Mouse (Mus musculus) large intestine, adult 2 months (tissue): ENCODE measurements around the gene Izumo1r. TPM values are rescaled to one million over a fixed set of nuclear protein-coding genes. Genes with fewer than 3 reads are reported as not detected.

Source experiments
- DNase-seq: peaks from one replicate; pipeline ENCODE4 v3.0.0-alpha.2; 2012; ENCODE audit warnings: low read depth, low spot score
- WGBS: fragments of 180-500 bp; shearing (Covaris S2); methylation state at CpG from one replicate; pipeline ENCODE4 v1.1.7; 2018; 5-methylcytosine and 5-hydroxymethylcytosine counted together
- polyA plus RNA-seq: library from polyadenylated mRNA; depleted of rRNA; stranded (reverse); fragments of >200 nt; gene quantifications from 2 replicates; pipeline ENCODE4 v1.2.3, GENCODE M21; 2012; rRNA removed

The Izumo1r gene
- 4.8 and 7.4 TPM in 2 replicates for polyA plus RNA-seq

- DNase-seq, result no peak
- WGBS, result 57% methylated on average over 11 of the region's 11 CpGs
Measured at GRCm38 (mm10) chr9:14903581-14904378, at the start of gene Izumo1r. TSS of gene Izumo1r (minus strand) at chr9:14903949.

GRCm38 (mm10) chr9:14951072-14951471 is 47.3 kb upstream of the Izumo1r start:
- WGBS, result 77% methylated on average over 5 of the region's 5 CpGs

DNA sequence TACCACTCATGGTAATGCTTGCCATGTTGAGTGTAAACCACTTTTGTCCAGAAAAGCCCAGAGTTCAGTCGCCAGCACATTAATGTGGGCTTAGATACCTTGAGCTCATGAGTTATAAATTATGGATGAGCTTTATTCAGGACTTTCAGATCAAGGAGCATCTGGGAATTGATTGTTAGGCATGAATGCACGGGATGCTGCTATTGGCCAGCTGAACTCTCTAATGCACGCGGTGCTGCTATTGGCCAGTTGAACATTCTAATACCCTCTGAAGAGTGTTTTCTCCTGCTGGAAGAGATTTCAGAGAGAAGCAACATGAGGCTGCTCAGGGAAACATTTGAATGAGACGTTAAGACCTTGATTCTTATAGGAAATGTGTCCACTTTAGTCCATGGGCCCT is 45.1 kb upstream of the Izumo1r start:
- WGBS, result 88% methylated on average over 5 of the region's 5 CpGs
- DNase-seq, result no peak

More at GRCm38 (mm10) chr9:14951072-14951471, 47.3 kb upstream of the Izumo1r start:
- no peak for DNase-seq

- 62% methylated on average over 4 of the region's 4 CpGs for WGBS
- DNase-seq, result no peak
Measured at GRCm38 (mm10) chr9:14946677-14947076, 42.9 kb upstream of the Izumo1r start.

DNA sequence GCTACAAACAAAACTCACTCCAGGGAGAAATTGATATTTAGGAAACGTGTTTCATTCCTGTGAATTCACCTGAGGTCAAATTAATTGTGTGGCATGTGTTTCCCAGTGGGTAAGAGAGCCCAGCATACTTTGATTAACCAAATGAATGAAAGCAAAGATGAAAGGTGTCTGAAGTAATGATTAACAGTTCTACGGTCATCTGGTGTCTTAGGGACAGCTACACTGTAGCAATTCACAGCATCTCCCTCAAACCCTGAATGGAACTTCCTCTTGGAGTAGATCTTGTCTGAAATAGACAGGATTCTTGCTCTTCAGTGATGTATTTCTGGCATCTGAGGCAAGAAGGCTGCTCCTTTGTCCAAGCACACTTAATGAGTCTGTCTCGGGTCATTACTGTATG is 42.2 kb upstream of the Izumo1r start:
- 36% methylated on average over 3 of the region's 3 CpGs for WGBS
- no peak for DNase-seq

DNA sequence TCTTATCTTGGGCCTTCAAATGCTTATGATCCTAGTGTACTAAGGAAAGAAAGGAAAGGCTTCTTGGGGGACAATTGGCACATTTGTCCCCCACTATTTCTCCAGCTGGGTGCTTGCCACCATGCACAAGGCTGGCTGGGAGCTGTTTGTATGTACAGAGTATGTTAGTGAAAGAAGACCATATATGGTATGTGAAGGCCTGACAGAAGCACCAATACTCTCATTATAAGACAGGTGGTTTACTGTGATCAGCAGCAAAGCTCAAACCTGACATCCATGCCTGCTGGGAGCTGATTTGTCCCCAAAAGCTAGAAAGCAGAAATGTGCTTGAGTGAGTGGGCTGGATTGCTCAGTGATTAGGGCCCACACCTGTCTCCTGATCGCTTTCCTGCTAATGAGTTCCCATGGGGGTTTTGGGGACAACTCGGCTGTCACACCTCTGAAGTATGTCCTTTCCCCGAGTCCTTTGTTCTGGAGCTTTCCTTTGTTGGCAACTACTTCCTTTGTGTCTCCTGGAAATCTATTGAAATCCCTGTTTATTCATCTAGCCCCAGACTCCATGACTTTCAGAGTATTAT is 38.5 kb upstream of the Izumo1r start:
- WGBS, result 58% methylated on average over 3 of the region's 3 CpGs
- DNase-seq, result no peak

GRCm38 (mm10) chr9:14939610-14940009 is 35.9 kb upstream of the Izumo1r start:
- DNase-seq, result no peak
- WGBS, result 72% methylated on average over 3 of the region's 3 CpGs

DNA sequence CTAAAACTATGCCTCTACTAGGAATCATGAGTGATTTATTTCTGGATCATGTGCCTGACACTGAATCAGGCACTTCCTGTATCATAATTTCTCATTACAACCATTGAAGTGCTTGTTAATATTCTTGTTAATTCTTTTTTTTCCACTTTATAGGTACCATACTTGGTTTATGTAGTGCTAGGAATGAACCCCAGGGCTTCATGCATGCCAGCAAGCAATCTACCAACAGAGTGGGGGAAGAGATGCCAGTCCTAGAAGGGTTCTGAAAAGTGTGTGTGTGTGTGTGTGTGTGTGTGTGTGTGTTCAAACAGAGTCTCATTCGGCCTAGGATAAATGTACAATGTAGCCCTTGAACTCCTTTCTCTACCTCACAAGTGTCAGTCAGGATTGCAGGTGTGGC is 33.6 kb upstream of the Izumo1r start:
- no peak for DNase-seq
- 48% methylated on average over 1 of the region's 1 CpGs for WGBS

DNA sequence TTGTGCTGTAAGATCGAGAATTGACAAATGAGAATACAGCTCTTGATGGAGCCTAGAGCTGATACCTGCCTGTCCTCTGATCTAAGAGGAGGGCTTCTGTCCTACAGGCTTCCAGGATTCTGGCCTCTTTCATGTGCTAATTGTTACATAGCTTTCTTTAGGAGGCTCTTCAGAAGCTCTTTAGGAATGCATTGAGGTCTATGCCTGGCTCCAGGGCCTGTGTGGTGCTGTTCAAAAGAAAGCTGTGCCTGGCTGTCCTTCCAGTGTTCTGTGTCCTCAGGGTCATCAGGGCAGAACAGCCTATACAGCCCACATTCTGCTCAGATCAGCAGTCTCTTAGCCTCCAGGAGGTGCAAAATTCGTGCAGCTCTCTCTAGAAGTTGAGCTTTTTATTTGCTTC is 31.1 kb upstream of the Izumo1r start:
- DNase-seq, result no peak
- WGBS, result 76% methylated on average over 2 of the region's 2 CpGs

GRCm38 (mm10) chr9:14931943-14932342 is 28.2 kb upstream of the Izumo1r start:
- 46% methylated on average over 7 of the region's 7 CpGs for WGBS
- DNase-seq, result no peak

DNA sequence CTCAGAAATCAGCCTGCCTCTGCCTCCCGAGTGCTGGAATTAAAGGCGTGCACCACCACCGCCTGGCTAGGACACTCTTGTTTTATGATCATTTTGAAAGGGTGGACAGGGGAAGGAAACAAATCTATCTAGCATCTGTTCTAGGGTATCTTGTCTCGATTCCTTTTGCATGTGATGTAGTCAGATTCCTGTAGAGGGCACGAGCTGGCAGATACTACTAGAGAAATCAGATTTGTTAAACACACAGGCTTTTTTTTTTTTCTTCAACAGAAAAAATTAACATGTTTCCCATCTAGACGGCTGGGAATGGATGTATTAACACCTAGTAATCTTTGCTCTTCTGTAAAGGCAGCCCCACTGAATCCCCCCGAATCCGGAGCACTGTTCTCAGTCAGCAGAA is 27.5 kb upstream of the Izumo1r start:
- DNase-seq, result no peak
- WGBS, result 74% methylated on average over 8 of the region's 8 CpGs

DNA sequence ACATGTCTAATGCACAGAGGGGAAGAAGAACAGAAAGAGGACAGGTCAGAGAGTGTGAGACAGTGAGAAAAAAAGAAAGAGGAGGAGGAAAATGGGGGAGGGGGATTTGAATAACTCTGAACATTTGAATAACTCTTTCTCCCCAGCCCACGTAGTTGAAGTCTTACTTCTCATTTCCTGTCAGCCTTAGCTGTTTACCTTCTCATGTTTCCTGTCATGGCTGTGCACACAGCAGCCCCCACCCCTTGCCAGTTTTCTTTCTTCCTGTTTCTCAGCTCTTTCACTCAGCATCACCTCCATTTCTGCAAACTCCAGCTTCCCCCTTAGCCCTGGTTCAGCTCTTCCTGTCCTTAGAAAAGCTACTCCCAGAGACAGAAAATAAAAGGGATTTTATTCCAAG is 22.8 kb upstream of the Izumo1r start:
- no peak for DNase-seq
- 28% methylated on average over 1 of the region's 1 CpGs for WGBS

- WGBS, result 60% methylated on average over 4 of the region's 4 CpGs
- no peak for DNase-seq
Measured at GRCm38 (mm10) chr9:14923625-14924024, 19.9 kb upstream of the Izumo1r start.

GRCm38 (mm10) chr9:14921971-14922560 is 18.3 kb upstream of the Izumo1r start:
- no peak for DNase-seq
- WGBS, result 53% methylated on average over 1 of the region's 1 CpGs

DNA sequence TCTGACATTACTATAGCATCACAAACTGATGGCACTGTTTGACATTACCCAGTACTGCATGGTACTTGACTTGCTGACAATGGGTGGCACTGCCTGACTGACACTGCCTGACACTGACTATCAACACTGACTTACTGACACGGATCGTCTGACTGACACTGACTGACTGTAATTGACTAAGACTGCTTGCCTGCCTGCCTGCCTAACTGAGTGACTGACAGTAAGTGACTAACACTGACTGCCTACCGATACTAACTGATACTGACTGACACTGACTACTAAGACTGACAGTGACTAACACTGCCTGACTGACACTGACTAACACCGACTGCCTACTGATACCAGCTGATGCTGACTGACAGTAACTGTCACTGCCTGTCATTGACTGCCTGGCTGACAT is 17.5 kb upstream of the Izumo1r start:
- WGBS, result 79% methylated on average over 4 of the region's 4 CpGs

DNA sequence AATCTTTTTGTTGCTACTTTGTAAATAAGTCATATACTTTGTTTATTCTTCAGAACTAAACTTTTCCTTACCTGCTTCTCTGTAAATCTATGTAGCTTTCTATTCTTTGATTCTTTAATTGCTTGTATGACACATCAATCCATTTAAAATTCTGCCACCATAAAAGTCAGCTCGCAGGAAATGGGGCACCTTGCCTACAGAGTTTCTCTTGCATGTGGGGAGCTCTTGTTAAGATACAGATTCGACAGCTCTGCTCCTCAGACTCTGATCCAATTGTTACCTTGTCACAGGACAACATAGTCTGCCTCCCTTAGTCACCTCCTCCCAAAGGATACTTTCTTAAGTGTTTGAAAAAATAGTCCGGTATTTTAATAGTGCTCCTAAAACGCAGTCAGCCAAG is 16.9 kb upstream of the Izumo1r start:
- WGBS, result 61% methylated on average over 4 of the region's 4 CpGs
- no peak for DNase-seq

More for the DNA sequence above, 17.5 kb upstream of the Izumo1r start:
- no peak for DNase-seq

- DNase-seq, result no peak
- 62% methylated on average over 5 of the region's 5 CpGs for WGBS
Measured at GRCm38 (mm10) chr9:14918825-14919668, 15.3 kb upstream of the Izumo1r start.

DNA sequence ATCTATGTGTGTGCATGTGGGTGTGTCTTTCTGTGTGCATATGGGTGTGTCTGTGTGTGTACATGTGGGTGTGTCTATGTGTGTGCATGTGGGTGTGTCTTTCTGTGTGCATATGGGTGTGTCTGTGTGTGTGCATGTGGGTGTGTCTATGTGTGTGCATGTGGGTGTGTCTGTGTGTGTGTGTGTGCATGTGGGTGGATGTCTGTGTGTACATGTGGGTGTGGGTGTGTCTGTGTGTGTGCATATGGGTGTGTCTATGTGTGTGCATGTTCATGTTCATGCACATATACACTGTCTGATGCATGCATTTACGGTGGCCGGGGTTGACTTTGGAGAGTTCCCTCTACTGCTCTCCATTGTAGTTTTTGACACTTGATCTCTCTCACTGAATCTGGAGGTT is 13.9 kb upstream of the Izumo1r start:
- WGBS, result 97% methylated on average over 2 of the region's 2 CpGs
- no peak for DNase-seq

- WGBS, result 72% methylated on average over 2 of the region's 2 CpGs
- DNase-seq, result no peak
Measured at GRCm38 (mm10) chr9:14912037-14912436, 8.3 kb upstream of the Izumo1r start.

GRCm38 (mm10) chr9:14909981-14910380 is 6.2 kb upstream of the Izumo1r start:
- no peak for DNase-seq
- 73% methylated on average over 5 of the region's 5 CpGs for WGBS
